In the genomic region with DNA sequence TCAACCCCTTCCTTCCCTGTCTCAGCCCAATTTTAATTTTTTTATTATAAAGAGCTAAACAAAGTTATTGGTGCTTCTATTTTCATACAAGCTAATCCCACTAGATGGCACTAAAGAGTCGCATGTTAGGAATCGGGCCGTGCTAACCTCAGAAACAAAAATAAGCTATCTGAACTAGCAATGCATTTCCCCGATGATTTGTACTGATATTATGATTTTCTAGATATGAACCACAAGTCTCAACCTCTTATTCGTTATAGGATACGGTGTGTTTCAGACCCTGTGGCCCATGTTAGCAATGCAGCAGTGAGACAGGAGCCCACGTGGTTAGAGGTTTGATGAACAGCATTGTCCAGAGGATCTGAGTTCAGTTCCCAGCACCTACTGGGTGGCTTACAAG, we compare ENCODE assay signal across 8 mouse cellular contexts. TPM values are rescaled to one million over a fixed set of nuclear protein-coding genes. Genes with fewer than 3 reads are reported as not detected.
DNase-seq lines count a peak whose midpoint lies in the region; ATAC-seq and TF ChIP-seq lines count a peak whose summit lies in the region.

No protein-coding gene starts in this region.

- no peak overlapping the region for H3K4me2 ChIP-seq in forebrain, postnatal 0 days (ENCODE audit: low read depth)
- H3K4me2 ChIP-seq in midbrain, embryonic 14.5 days (ENCODE audit: low read length) = no peak overlapping the region
- no peak overlapping the region for H3K4me2 ChIP-seq in midbrain, embryonic 16.5 days (ENCODE audit: low read length)

- 0 out of 2 replicates have a peak, but pooled peaks cover 5% of the 10 kb centered on the region for H3K4me1 ChIP-seq in forebrain, postnatal 0 days (ENCODE audit: insufficient read depth)
- H3K4me1 ChIP-seq in forebrain, embryonic 10.5 days = peaks cover 9% of the 10 kb centered on the region
- H3K4me1 ChIP-seq in midbrain, embryonic 14.5 days (ENCODE audit: control insufficient read depth, insufficient read depth, low read length) = no peaks in the 10 kb centered on the region
- H3K4me1 ChIP-seq in midbrain, embryonic 16.5 days (ENCODE audit: control insufficient read depth, insufficient read depth, low read length) = peaks cover 4% of the 10 kb centered on the region; the same call in 1 of the 2 replicates

- no peak overlapping the region for H3K9ac ChIP-seq in forebrain, postnatal 0 days
- H3K9ac ChIP-seq in midbrain, embryonic 14.5 days (replicated peaks; ENCODE audit: low read length) = no peak overlapping the region
- H3K9ac ChIP-seq in midbrain, embryonic 16.5 days (ENCODE audit: low read depth, low read length) = no peak overlapping the region

- peak; percentile 70 for DNase-seq in forebrain, postnatal 0 days
- no peak for DNase-seq in forebrain, embryonic 10.5 days (ENCODE audit: extremely low spot score, low spot score)
- DNase-seq in midbrain, embryonic 14.5 days = peak; percentile 88
- DNase-seq in embryo, embryonic 10.5 days (ENCODE audit: low spot score) = peak; percentile 81
- peak; percentile 38 for DNase-seq in lung, postnatal 14 days
- DNase-seq in urinary bladder, adult 2 months (ENCODE audit: low spot score) = no peak
- no peak for DNase-seq in left cerebral cortex, postnatal 36 days (ENCODE audit: low spot score in 2 of 2)

- intact Hi-C loops in left cerebral cortex, postnatal 36 days (cut with DNase I) = no loop called here

- H3K27me3 ChIP-seq in forebrain, postnatal 0 days (ENCODE audit: insufficient read depth, low read length) = peaks cover 4% of the 10 kb centered on the region; the same call in 1 of the 2 replicates
- H3K27me3 ChIP-seq in forebrain, embryonic 10.5 days (ENCODE audit: poor library complexity, severe bottlenecking) = no peaks in the 10 kb centered on the region
- H3K27me3 ChIP-seq in midbrain, embryonic 14.5 days (ENCODE audit: control insufficient read depth, insufficient read depth, low read length) = no peaks in the 10 kb centered on the region
- H3K27me3 ChIP-seq in midbrain, embryonic 16.5 days (ENCODE audit: control insufficient read depth, insufficient read depth, low read depth, low read length) = no peaks in the 10 kb centered on the region

- WGBS in forebrain, postnatal 0 days = 19% methylated on average over 7 of the region's 7 CpGs
- WGBS in forebrain, embryonic 10.5 days = 32% methylated on average over 7 of the region's 7 CpGs
- WGBS in midbrain, embryonic 14.5 days = 22% methylated on average over 7 of the region's 7 CpGs
- 15% methylated on average over 7 of the region's 7 CpGs for WGBS in midbrain, embryonic 16.5 days

- peak; percentile 32; the same call in 1 of the 2 replicates for ATAC-seq in forebrain, postnatal 0 days
- no peak for ATAC-seq in midbrain, embryonic 14.5 days (ENCODE audit: low FRiP score, low TSS enrichment)
- no peak for ATAC-seq in midbrain, embryonic 16.5 days

- TF ChIP-seq CTCF in forebrain, postnatal 0 days (IDR thresholded peaks at IDR 0.05; ENCODE audit: low read depth) = peak; percentile 68

- H3K9me3 ChIP-seq in forebrain, postnatal 0 days (ENCODE audit: low read length) = no peaks in the 10 kb centered on the region
- no peaks in the 10 kb centered on the region for H3K9me3 ChIP-seq in forebrain, embryonic 10.5 days
- no peaks in the 10 kb centered on the region for H3K9me3 ChIP-seq in midbrain, embryonic 14.5 days (ENCODE audit: control insufficient read depth, low read length)
- no peaks in the 10 kb centered on the region for H3K9me3 ChIP-seq in midbrain, embryonic 16.5 days (replicated peaks; ENCODE audit: control insufficient read depth, low read length, poor library complexity, severe bottlenecking)

- no peaks in the 10 kb centered on the region for H3K36me3 ChIP-seq in forebrain, postnatal 0 days (ENCODE audit: insufficient read depth)
- no peaks in the 10 kb centered on the region for H3K36me3 ChIP-seq in forebrain, embryonic 10.5 days (replicated peaks)
- H3K36me3 ChIP-seq in midbrain, embryonic 14.5 days (ENCODE audit: control insufficient read depth, insufficient read depth, low read length) = no peaks in the 10 kb centered on the region
- no peaks in the 10 kb centered on the region for H3K36me3 ChIP-seq in midbrain, embryonic 16.5 days (ENCODE audit: control insufficient read depth, insufficient read depth, low read length)

- no peak overlapping the region for H3K27ac ChIP-seq in forebrain, postnatal 0 days (ENCODE audit: low read depth, low read length)
- H3K27ac ChIP-seq in forebrain, embryonic 10.5 days = no peak overlapping the region
- H3K27ac ChIP-seq in midbrain, embryonic 14.5 days (replicated peaks; ENCODE audit: low read depth, low read length) = no peak overlapping the region
- no peak overlapping the region for H3K27ac ChIP-seq in midbrain, embryonic 16.5 days (ENCODE audit: low read length)

- no peak overlapping the region for H3K4me3 ChIP-seq in forebrain, postnatal 0 days (ENCODE audit: low read depth, low read length)
- no peak overlapping the region for H3K4me3 ChIP-seq in forebrain, embryonic 10.5 days
- no peak overlapping the region for H3K4me3 ChIP-seq in midbrain, embryonic 14.5 days (replicated peaks; ENCODE audit: low read depth, low read length)
- no peak overlapping the region for H3K4me3 ChIP-seq in midbrain, embryonic 16.5 days (ENCODE audit: low read depth, low read length)

RNA-seq across cellular contexts. Expression of a gene that starts 5.2 kb away (rescaled TPM):
- total RNA-seq in forebrain, postnatal 0 days (2014; rRNA removed) = 9.6 and 12.0 TPM in 2 replicates
- polyA plus RNA-seq in forebrain, postnatal 0 days (2015; fragmentation: Nextera tagmentation; extraction: Ambion mirVana) = 4.3 and 5.3 TPM in 2 replicates
- 4.6 and 5.3 TPM in 2 replicates for polyA plus RNA-seq in forebrain, embryonic 10.5 days (2016; fragmentation: Nextera tagmentation; extraction: Ambion mirVana)
- polyA plus RNA-seq in midbrain, embryonic 14.5 days (2014; fragmentation: Nextera tagmentation; extraction: Ambion mirVana) = 6.5 and 10.4 TPM in 2 replicates
- polyA plus RNA-seq in midbrain, embryonic 16.5 days (2015; fragmentation: Nextera tagmentation; extraction: Ambion mirVana) = 7.9 and 8.6 TPM in 2 replicates
- polyA plus RNA-seq in urinary bladder, adult 2 months (2012; rRNA removed) = 7.0 and 7.8 TPM in 2 replicates
- 10 to 100 TPM in 1 of 2 experiments, 1 to 10 TPM in 1; 9.3 to 11.6 TPM for total RNA-seq in left cerebral cortex, postnatal 36 days (2021)

RNA-seq across cellular contexts. Expression of a gene that starts 52.6 kb away (rescaled TPM):
- total RNA-seq in forebrain, postnatal 0 days (2014; rRNA removed) = 2.3 and 2.8 TPM in 2 replicates
- polyA plus RNA-seq in forebrain, postnatal 0 days (2015; fragmentation: Nextera tagmentation; extraction: Ambion mirVana) = 1.1 and 2.0 TPM in 2 replicates
- polyA plus RNA-seq in forebrain, embryonic 10.5 days (2016; fragmentation: Nextera tagmentation; extraction: Ambion mirVana) = 35.6 and 36.0 TPM in 2 replicates
- polyA plus RNA-seq in midbrain, embryonic 14.5 days (2014; fragmentation: Nextera tagmentation; extraction: Ambion mirVana) = 3.4 and 6.6 TPM in 2 replicates
- polyA plus RNA-seq in midbrain, embryonic 16.5 days (2015; fragmentation: Nextera tagmentation; extraction: Ambion mirVana) = 2.7 and 3.1 TPM in 2 replicates
- 7.2 and 8.2 TPM in 2 replicates for polyA plus RNA-seq in urinary bladder, adult 2 months (2012; rRNA removed)
- 1 to 10 TPM; 1.4 TPM for total RNA-seq in left cerebral cortex, postnatal 36 days (2021)

Comparison
In these comparisons a context has a peak if more than half of its experiments do, and no peak if none do; other contexts are left out.
1. DNase-seq: peak in forebrain, postnatal 0 days (single experiment), midbrain, embryonic 14.5 days (single experiment), embryo, embryonic 10.5 days (single experiment) and lung, postnatal 14 days (single experiment); none in forebrain, embryonic 10.5 days (single experiment), urinary bladder, adult 2 months (single experiment) and left cerebral cortex, postnatal 36 days (0 of 2).